Mouse (Mus musculus): ENCODE measurements around the gene Zbtb20.

Zbtb20 gene

GRCm38 (mm10) chr16:42875852-42875980 is at the start of gene Zbtb20:
Gene Zbtb20, plus strand, starts transcription at chr16:42875881.
- no peak for DNase-seq

- DNase-seq, result no peak
Observed at GRCm38 (mm10) chr16:42835940-42836339, 39.7 kb upstream of the Zbtb20 start.

GRCm38 (mm10) chr16:42836404-42837120 is 39.1 kb upstream of the Zbtb20 start:
- DNase-seq, result no peak

- no peak for DNase-seq
Observed at GRCm38 (mm10) chr16:42838226-42838625, 37.5 kb upstream of the Zbtb20 start.

- no peak for DNase-seq
Observed at GRCm38 (mm10) chr16:42857564-42858183, 18.0 kb upstream of the Zbtb20 start.

GRCm38 (mm10) chr16:42859251-42859650 is 16.4 kb upstream of the Zbtb20 start:
- no peak for DNase-seq

GRCm38 (mm10) chr16:42863231-42863630 is 12.4 kb upstream of the Zbtb20 start:
- no peak for DNase-seq

- DNase-seq, result no peak
Observed at GRCm38 (mm10) chr16:42866061-42866460, 9.6 kb upstream of the Zbtb20 start.

GRCm38 (mm10) chr16:42872101-42872500 is 3.6 kb upstream of the Zbtb20 start:
- no peak for DNase-seq

- no peak for DNase-seq
Observed at GRCm38 (mm10) chr16:42873942-42874341, 1.7 kb upstream of the Zbtb20 start.

GRCm38 (mm10) chr16:42874456-42874855 is 1.2 kb upstream of the Zbtb20 start:
- peak; percentile 19 for DNase-seq

- peak; percentile 95 for DNase-seq
Observed at GRCm38 (mm10) chr16:42874910-42875851, 500 bp upstream of the Zbtb20 start.

GRCm38 (mm10) chr16:42876021-42877000 is 630 bp downstream of the Zbtb20 start:
- DNase-seq, result peak; percentile 88

GRCm38 (mm10) chr16:42880046-42880445 is 4.4 kb downstream of the Zbtb20 start:
- no peak for DNase-seq

GRCm38 (mm10) chr16:42885538-42885937 is 9.9 kb downstream of the Zbtb20 start:
- no peak for DNase-seq

- DNase-seq, result no peak
Observed at GRCm38 (mm10) chr16:42885964-42886363, 10.3 kb downstream of the Zbtb20 start.

GRCm38 (mm10) chr16:42897125-42897693 is 21.5 kb downstream of the Zbtb20 start:
- no peak for DNase-seq

- no peak for DNase-seq
Observed at GRCm38 (mm10) chr16:42900328-42900727, 24.6 kb downstream of the Zbtb20 start.

- peak; percentile 14 for DNase-seq
Observed at GRCm38 (mm10) chr16:42907283-42907701, 31.6 kb downstream of the Zbtb20 start.

- DNase-seq, result no peak
Observed at GRCm38 (mm10) chr16:42908381-42908780, 32.7 kb downstream of the Zbtb20 start.

GRCm38 (mm10) chr16:42908896-42909295 is 33.2 kb downstream of the Zbtb20 start:
- no peak for DNase-seq

- no peak for DNase-seq
Observed at GRCm38 (mm10) chr16:42910016-42910415, 34.3 kb downstream of the Zbtb20 start.
